Mouse (Mus musculus) adrenal gland, postnatal 10 days (tissue): Measurements from ENCODE around the gene Abhd2. TPM values are rescaled to one million over a fixed set of nuclear protein-coding genes. Genes with fewer than 3 reads are reported as not detected.
"Not testable (repeated sequence)": the region's sequence is repeated elsewhere in the genome, so short reads cannot be mapped to it uniquely, and the experiment has no call there.

Source experiments
- DNase-seq: peaks from one replicate; pipeline ENCODE4 v3.0.0; 2021; ENCODE audit warnings: mixed read lengths
- total RNA-seq, 2 experiments: library from RNA; stranded (reverse); gene quantifications; 2 replicates each; pipeline ENCODE4 v1.2.3; 2021

Gene Abhd2
- total RNA-seq, 2 experiments from 2014 or later, result 247 to 382 TPM

GRCm38 (mm10) chr7:79266228-79266627, 6.8 kb upstream of the Abhd2 start:
- DNase-seq, result no peak

GRCm38 (mm10) chr7:79267690-79268388, 5.2 kb upstream of the Abhd2 start:
- DNase-seq, result no peak

GRCm38 (mm10) chr7:79268897-79269296, 4.1 kb upstream of the Abhd2 start:
- DNase-seq, result no peak

- DNase-seq, result no peak
These were observed 3.6 kb upstream of the Abhd2 start for GRCm38 (mm10) chr7:79269411-79269810.

- DNase-seq, result no peak
These were observed 3.1 kb upstream of the Abhd2 start for GRCm38 (mm10) chr7:79269866-79270265.

GRCm38 (mm10) chr7:79270961-79271387, 2.0 kb upstream of the Abhd2 start:
- DNase-seq, result no peak

GRCm38 (mm10) chr7:79271861-79272788, 874 bp upstream of the Abhd2 start:
- DNase-seq, result no peak

GRCm38 (mm10) chr7:79273738-79274472, 906 bp downstream of the Abhd2 start:
- peak; percentile 74 for DNase-seq

GRCm38 (mm10) chr7:79274473-79275010, 1.5 kb downstream of the Abhd2 start:
- DNase-seq, result no peak

GRCm38 (mm10) chr7:79275345-79275744, 2.3 kb downstream of the Abhd2 start:
- DNase-seq, result no peak

- DNase-seq, result peak; percentile 69
These were observed 5.4 kb downstream of the Abhd2 start for GRCm38 (mm10) chr7:79278432-79278831.

GRCm38 (mm10) chr7:79279376-79280029, 6.5 kb downstream of the Abhd2 start:
- no peak for DNase-seq

GRCm38 (mm10) chr7:79282883-79283670, 10.1 kb downstream of the Abhd2 start:
- DNase-seq, result no peak

GRCm38 (mm10) chr7:79283671-79283941, 10.6 kb downstream of the Abhd2 start:
- DNase-seq, result not testable (repeated sequence)

- no peak for DNase-seq
These were observed 11.3 kb downstream of the Abhd2 start for GRCm38 (mm10) chr7:79284160-79284888.

GRCm38 (mm10) chr7:79284889-79285280, 11.9 kb downstream of the Abhd2 start:
- DNase-seq, result no peak

GRCm38 (mm10) chr7:79285408-79285807, 12.4 kb downstream of the Abhd2 start:
- peak; percentile 45 for DNase-seq

GRCm38 (mm10) chr7:79287226-79287625, 14.2 kb downstream of the Abhd2 start:
- no peak for DNase-seq

- DNase-seq, result no peak
These were observed 14.9 kb downstream of the Abhd2 start for GRCm38 (mm10) chr7:79287928-79288327.

GRCm38 (mm10) chr7:79288422-79288821, 15.4 kb downstream of the Abhd2 start:
- no peak for DNase-seq
